Mouse (Mus musculus) neural tube, embryonic 15.5 days (tissue): ENCODE measurements around the gene Lipo2. TPM values are rescaled to one million over a fixed set of nuclear protein-coding genes. Genes with fewer than 3 reads are reported as not detected.
"Not testable (repeated sequence)": the region's sequence is repeated elsewhere in the genome, so short reads cannot be mapped to it uniquely, and the experiment has no call there.

Experiments used
- ATAC-seq: fragments of 200-750 bp; cut with Nextera tagmentation; 2 replicates; pipeline ENCODE4 v1.8.0; 2017; ENCODE audit warnings: mild to moderate bottlenecking, moderate TSS enrichment, moderate library complexity; ENCODE audit not compliant: low FRiP score
- H3K27ac ChIP-seq: fragments of 300-500 bp; sonication (generic); replicated peaks from 2 replicates; pipeline ENCODE4 v1.5.1; 2015; ENCODE audit warnings: mild to moderate bottlenecking, inconsistent platforms
- H3K27me3 ChIP-seq: fragments of 300-500 bp; sonication (generic); replicated peaks from 2 replicates; pipeline ENCODE4 v1.6.1; 2015; ENCODE audit warnings: inconsistent platforms
- H3K36me3 ChIP-seq: fragments of 300-500 bp; sonication (generic); 2 replicates; pipeline ENCODE4 v1.6.1; 2015; ENCODE audit warnings: inconsistent platforms
- H3K4me1 ChIP-seq: fragments of 300-500 bp; sonication (generic); 2 replicates; pipeline ENCODE4 v1.6.1; 2015; ENCODE audit warnings: inconsistent platforms
- H3K4me2 ChIP-seq: fragments of 300-500 bp; sonication (generic); 2 replicates; pipeline ENCODE4 v1.6.1; 2015; ENCODE audit warnings: inconsistent platforms, mild to moderate bottlenecking, moderate library complexity
- H3K4me3 ChIP-seq: fragments of 300-500 bp; sonication (generic); replicated peaks from 2 replicates; pipeline ENCODE4 v1.5.1; 2015; ENCODE audit warnings: mild to moderate bottlenecking, inconsistent platforms
- H3K9ac ChIP-seq: fragments of 300-500 bp; sonication (generic); replicated peaks from 2 replicates; pipeline ENCODE4 v1.6.1; 2015; ENCODE audit warnings: mild to moderate bottlenecking, inconsistent platforms
- H3K9me3 ChIP-seq: fragments of 300-500 bp; sonication (generic); replicated peaks from 2 replicates; pipeline ENCODE4 v1.6.1; 2016; ENCODE audit warnings: inconsistent platforms
- WGBS: fragments of 180-500 bp; shearing (Covaris S2); methylation state at CpG from one replicate; pipeline ENCODE4 v1.1.7; 2015; ENCODE audit warnings: mixed read lengths; 5-methylcytosine and 5-hydroxymethylcytosine counted together
- polyA plus RNA-seq: library from polyadenylated mRNA; unstranded; fragments of >200 nt; fragmentation: Nextera tagmentation; extraction: Ambion mirVana; gene quantifications from 2 replicates; pipeline ENCODE4 v1.2.1, GENCODE M21; 2015

Lipo2 gene
- 0.55 and 0.64 TPM in 2 replicates for polyA plus RNA-seq

DNA sequence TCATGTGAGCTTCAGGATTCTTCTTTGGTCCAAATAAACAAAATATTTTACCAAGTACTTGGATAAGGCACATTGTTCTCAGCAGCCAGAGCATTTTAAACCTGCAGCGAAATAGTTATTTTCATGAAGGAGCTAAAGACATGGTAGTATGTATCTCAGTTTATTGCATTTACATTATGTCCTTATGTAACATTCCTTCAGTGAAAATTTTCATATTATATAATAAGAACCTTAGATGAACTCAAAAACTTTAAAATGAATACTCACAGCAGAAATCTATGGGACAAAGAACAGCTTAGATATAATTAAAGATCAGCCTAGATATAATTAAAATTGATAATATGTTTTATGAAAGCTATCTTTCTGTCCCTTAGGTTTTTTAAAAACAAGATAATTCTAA, at the start of gene Lipo2:
Gene Lipo2 (minus strand): TSS at position 101 of the 400 bp plus-strand sequence.
- not testable (repeated sequence) for H3K9me3 ChIP-seq, H3K4me1 ChIP-seq, H3K36me3 ChIP-seq, H3K4me3 ChIP-seq, ATAC-seq, H3K27me3 ChIP-seq, H3K4me2 ChIP-seq, H3K9ac ChIP-seq, H3K27ac ChIP-seq
- WGBS = 96% methylated on average over 1 of the region's 1 CpGs

DNA sequence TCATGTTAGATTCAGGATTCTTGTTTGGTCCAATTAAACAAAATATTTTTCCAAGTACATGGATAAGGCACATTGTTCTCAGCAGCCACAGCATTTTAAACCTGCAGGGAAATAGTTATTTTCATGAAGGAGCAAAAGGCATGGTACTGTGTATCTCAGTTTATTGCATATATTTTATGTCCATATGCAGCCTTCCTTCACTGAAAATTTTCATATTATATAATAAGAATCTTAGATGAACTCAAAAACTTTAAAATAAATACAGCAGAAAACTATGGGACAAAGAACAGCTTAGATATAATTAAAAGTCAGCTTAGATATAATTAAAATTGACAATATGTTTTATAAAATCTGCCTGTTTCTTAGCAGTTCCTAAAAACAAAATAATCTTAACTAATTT, 36.2 kb upstream of the Lipo2 start, which contains the start of gene Lipo1:
Gene Lipo1 (minus strand): TSS at position 101 of the 400 bp plus-strand sequence.
- not testable (repeated sequence) for H3K27ac ChIP-seq, ATAC-seq, H3K36me3 ChIP-seq, H3K4me2 ChIP-seq, H3K9me3 ChIP-seq, H3K27me3 ChIP-seq, H3K4me3 ChIP-seq, H3K9ac ChIP-seq, H3K4me1 ChIP-seq

DNA sequence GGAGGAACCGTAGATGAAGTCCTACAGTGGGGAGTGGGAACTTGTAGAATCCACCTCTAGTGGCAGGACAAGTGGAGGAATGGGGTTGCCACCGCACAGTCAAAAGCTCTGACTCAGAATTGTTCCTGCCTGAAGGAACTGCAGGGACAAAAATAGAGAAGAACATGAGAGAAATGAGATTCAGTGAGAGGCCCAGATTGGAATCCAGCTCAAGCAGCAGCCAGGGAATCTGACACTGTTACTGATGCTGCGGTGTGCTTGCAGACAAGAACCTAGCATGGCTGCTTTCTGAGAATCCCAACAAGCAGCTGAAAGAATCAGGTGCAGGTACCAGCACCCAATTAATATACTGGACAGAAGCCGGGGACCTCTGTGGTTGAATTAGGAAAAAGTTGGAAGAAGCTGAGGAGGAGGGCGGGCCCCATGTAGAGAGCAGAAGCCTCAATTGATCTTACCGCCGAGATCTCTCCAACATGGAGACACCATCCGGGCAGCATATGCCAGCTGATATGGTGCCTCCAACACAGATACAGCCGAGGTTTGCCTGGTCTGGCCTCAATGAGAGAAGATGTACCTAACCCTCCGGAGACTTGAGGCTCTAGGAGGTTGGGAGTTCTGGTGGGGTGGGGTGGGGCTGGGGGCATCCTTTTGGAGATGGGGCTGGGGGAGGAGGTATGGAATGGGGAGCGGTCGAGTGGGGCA, 35.6 kb upstream of the Lipo2 start:
- no peaks in the 10 kb centered on the region for H3K4me1 ChIP-seq
- ATAC-seq = no peak
- no peaks in the 10 kb centered on the region for H3K36me3 ChIP-seq
- WGBS = 91% methylated on average over 12 of the region's 12 CpGs
- no peak overlapping the region for H3K4me2 ChIP-seq
- H3K9ac ChIP-seq = no peak overlapping the region
- no peak overlapping the region for H3K27ac ChIP-seq
- no peaks in the 10 kb centered on the region for H3K9me3 ChIP-seq
- H3K4me3 ChIP-seq = no peak overlapping the region
- no peaks in the 10 kb centered on the region for H3K27me3 ChIP-seq

DNA sequence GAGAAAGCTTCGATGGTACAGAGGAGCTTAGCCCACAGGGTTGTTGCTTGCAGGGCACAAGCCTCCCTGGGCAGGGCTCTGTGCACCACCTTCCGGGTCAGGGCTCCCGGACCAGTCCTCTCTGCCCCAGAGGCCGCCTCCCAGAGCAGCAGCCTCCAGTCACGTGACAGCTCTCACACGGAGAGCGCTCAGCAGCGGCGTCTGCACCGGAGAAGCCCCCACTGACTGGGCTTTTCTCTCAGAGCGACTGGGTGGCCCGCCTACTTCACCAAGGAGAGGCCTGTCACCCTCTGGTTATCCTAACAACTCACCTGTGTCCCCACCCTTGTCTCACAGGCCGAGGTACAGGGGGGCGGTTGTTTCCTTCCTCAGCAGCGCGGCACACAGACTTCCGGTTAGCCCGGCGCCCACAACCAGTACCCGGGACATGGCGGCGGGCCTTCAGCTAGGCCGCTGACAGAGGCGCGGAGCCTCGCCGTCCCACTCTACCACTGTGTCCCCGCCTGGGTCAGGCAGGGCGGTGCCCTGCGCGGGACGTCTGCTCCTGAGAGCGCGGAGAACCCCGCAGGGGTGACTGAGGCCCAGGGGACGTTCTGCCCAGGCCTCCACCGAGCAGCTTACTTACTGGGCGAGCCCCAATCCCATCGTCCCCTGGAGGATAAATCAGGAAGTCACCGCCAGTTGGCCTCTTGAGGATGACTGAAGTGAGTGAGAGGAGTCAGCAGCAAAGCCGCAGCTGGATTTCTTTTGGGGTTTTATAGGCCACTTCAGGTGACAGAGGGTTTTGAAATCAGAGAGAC, 10.3 kb upstream of the Lipo2 start, which contains the start of gene Lipo3:
Gene Lipo3 (minus strand): TSS at position 665 of the 800 bp plus-strand sequence.
- H3K9me3 ChIP-seq, H3K27ac ChIP-seq, H3K4me1 ChIP-seq, H3K9ac ChIP-seq, H3K27me3 ChIP-seq, H3K36me3 ChIP-seq: not testable (repeated sequence)
- ATAC-seq = peak; percentile 94
- peak within 1 kb of the TSS; percentile 41 for H3K4me2 ChIP-seq
- peak within 1 kb of the TSS; percentile 24 for H3K4me3 ChIP-seq
- WGBS = 39% methylated on average over 13 of the region's 41 CpGs

Other genes with a start within 250 kb of the Lipo2 start
- gene Lipo4, start 233.6 kb downstream of the Lipo2 start, polyA plus RNA-seq = not detected in 2 replicates
- not detected in 2 replicates for gene Gm8978, start 126.1 kb downstream of the Lipo2 start, polyA plus RNA-seq
- gene Lipo3, start 10.6 kb upstream of the Lipo2 start, polyA plus RNA-seq = 10.9 and 14.3 TPM in 2 replicates
- gene Lipo1, start 36.1 kb upstream of the Lipo2 start, polyA plus RNA-seq = not detected in 2 replicates
- not detected in 2 replicates for gene Lipf, start 209.8 kb upstream of the Lipo2 start, polyA plus RNA-seq